Mouse (Mus musculus): ENCODE data around the gene Slc25a27.

Gene Slc25a27

GRCm38 (mm10) chr17:43649641-43650436, 17.2 kb downstream of the Slc25a27 start:
- no peak for ATAC-seq (ENCODE audit: insufficient number of reproducible peaks, low FRiP score, low TSS enrichment)

DNA sequence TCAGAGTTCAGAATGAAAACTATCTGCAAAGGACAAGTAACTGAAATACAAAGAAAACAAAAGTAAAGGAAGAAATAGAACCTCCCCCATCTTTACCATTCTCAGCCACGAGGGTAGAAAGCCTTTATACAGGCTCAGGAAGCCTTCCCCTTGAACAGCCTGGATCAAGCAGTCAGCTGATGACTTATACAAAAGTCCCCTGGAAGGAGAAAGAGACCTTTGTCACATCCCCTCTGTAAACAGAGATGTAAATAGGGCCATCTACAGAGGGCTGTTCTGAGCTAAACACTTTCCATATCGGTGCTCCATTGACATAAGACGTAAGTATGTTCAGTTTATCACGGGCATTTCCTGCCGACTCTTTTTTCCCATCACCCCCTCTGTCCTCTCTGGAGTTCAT, 20.1 kb downstream of the Slc25a27 start:
- no peak for ATAC-seq (ENCODE audit: insufficient number of reproducible peaks, low FRiP score, low TSS enrichment)

- no peak for ATAC-seq (ENCODE audit: insufficient number of reproducible peaks, low FRiP score, low TSS enrichment)
Observed at GRCm38 (mm10) chr17:43645136-43645535, 21.9 kb downstream of the Slc25a27 start.

DNA sequence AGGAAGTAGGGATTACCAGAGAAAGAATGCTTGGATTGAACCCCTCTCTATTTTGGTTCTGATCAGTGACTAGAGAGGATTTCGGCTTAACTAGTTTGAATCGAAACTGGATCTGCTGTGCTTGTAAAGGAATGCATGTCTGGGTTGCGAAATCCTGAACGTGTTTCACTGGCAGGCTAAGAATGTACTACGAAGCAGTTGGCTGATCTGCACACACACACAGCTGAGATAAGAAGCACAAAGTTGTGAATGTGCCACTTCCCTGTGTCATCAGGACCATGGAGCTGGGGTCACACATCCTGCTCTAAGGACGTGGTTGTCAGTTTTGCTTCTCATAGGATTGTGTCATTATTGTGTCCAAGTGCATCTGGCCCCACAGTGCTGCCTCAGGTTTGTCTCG, 22.6 kb downstream of the Slc25a27 start:
- no peak for ATAC-seq (ENCODE audit: insufficient number of reproducible peaks, low FRiP score, low TSS enrichment)

DNA sequence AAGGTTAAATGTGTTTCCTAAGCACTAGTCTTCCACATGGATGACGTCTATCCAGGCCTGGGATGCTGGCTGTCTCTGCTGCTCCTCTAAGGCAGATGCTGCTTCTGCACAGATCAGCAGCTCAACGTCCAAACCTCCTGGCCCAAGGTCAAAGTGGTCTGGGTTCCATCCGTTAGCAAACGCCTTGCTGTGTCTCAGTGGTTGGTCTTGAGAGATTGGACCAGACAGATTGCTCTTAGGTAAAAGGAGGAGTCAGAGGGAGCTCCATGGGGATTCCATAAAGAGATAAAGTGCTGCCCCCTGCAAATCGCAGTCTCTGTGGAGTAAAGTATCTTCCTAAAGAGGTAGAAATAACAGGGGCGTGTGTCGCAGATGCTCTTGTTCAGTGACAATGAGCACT, 23.8 kb downstream of the Slc25a27 start:
- ATAC-seq (ENCODE audit: insufficient number of reproducible peaks, low FRiP score, low TSS enrichment): no peak

DNA sequence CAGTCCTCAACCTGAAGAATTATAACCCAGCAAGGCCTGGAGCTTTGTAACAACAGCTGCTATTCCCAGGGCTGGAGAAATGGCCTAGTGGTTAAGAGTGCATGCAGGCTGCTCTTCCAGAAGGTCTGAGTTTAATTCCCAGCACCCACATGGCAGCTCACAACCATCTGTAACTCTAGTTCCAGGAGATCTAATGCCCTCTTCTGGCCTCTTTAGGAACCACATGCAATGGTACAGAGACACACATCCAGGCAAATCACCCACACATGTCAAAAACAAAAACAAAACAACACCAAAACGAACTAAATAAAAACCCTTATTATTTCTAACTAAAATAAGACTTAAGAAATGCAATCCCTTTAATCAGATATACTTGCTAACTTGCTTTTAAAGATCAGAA, 26.2 kb downstream of the Slc25a27 start:
- ATAC-seq (ENCODE audit: insufficient number of reproducible peaks, low FRiP score, low TSS enrichment): no peak

DNA sequence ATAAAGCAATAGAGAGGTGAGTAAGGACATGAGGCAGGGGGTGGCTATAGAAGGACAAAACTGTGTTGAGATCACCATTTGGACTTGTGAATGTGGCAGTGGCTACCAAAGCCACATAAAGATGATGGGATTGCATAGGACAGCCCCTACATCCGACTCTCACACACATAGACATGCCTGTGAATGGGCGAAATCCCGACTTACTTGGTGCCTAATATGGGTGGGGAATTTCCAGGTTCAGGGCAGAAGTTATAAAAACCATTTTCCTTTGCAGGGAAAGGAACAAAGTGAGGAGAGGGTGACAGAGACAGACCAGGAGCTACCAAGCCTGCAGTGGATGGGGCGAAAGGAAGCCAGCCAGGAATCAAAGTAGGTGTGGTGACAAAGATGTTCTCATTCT, 29.9 kb downstream of the Slc25a27 start:
- no peak for ATAC-seq (ENCODE audit: insufficient number of reproducible peaks, low FRiP score, low TSS enrichment)

DNA sequence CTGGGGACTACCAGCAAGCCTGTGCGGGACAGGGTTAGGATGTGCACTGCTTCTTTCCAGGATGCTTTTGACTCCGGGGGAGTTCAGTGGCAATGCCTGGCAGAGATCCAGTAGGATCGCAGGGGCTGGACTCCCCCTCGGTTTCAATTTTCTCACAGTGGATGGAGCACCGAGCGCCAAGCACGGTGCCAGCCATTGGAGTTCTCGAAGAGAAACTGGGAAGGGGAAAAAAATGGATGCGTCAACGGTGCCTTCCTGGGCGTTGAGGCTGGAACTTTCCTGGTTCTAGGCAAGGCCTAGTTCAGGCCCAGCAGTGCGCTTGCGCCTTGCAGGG, 36.6 kb downstream of the Slc25a27 start:
- no peak for ATAC-seq (ENCODE audit: insufficient number of reproducible peaks, low FRiP score, low TSS enrichment)

DNA sequence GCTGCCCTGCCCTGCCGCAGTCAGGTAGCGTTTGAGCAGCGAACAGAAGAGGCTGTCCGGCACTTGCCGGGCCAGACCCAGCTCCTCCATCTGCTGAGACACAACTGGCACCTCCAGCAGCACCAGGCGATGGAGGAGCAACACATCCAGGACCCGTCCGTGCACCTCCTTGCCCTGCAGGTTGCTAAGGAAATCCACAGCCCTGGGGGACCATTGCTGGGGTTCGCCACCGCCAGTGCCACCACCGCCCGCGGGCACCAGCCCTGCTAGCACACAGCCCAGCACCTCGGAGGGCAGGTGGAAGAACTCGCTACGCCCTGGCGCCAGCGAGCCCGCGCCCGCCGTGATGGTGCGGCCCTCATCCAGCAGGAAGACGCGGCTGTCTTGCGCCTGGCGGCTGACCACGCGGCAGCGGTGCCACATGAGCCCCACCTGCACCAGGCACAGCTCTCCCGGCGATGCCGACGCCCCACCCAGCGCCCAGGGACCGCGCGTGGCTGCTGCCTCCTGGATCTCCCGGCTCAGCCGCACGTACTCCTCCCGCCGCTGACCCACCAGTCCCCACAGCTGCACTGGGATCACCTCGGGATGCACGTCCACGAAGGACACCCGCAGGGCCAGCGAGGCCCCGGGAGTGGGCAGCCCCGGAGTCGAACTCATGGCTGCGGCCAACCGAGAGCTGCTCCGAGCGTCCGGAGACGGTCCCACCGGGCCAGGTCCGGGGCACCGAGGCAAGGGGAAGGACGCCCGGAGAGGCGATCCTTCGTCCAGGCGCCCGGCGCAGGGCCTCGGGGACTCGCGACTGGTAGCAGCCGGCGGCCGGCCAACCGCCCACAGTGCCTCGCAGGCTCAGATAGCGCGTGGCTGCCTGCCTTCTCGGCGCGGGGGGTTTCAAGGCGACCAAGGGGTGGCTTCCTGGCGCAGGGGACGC, 37.3 kb downstream of the Slc25a27 start, which contains the start of gene Tdrd6:
Gene Tdrd6 (minus strand): TSS at position 804 of the 931 bp plus-strand sequence.
- 0 out of 2 replicates have a peak, but pooled peaks have one; percentile 13 for ATAC-seq (ENCODE audit: insufficient number of reproducible peaks, low FRiP score, low TSS enrichment)

GRCm38 (mm10) chr17:43629026-43629495, 38.0 kb downstream of the Slc25a27 start:
- ATAC-seq (ENCODE audit: insufficient number of reproducible peaks, low FRiP score, low TSS enrichment): no peak

DNA sequence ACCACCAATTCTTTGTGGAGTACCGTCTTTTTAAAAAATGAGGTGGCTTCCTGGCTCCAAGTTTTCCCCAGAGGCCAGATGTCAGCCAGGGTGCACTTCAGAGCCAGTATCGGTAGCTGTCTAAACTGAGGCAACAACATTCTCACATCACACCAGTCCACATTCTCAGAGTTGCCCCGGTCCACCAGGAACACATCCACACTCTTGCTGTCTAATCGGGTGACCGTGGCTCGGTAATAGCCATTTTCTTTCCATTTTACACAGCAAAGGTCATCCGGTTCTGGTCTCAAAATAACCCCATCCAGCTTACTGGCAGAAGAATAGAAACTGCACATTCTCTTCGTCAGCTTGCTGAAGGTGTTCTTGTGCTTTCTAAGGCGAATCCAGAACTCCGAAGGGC, 38.8 kb downstream of the Slc25a27 start:
- ATAC-seq (ENCODE audit: insufficient number of reproducible peaks, low FRiP score, low TSS enrichment): no peak

- no peak for ATAC-seq (ENCODE audit: insufficient number of reproducible peaks, low FRiP score, low TSS enrichment)
Observed at GRCm38 (mm10) chr17:43622076-43622475, 44.9 kb downstream of the Slc25a27 start.

- ATAC-seq (ENCODE audit: insufficient number of reproducible peaks, low FRiP score, low TSS enrichment): no peak
Observed at GRCm38 (mm10) chr17:43619156-43619555, 47.9 kb downstream of the Slc25a27 start.

DNA sequence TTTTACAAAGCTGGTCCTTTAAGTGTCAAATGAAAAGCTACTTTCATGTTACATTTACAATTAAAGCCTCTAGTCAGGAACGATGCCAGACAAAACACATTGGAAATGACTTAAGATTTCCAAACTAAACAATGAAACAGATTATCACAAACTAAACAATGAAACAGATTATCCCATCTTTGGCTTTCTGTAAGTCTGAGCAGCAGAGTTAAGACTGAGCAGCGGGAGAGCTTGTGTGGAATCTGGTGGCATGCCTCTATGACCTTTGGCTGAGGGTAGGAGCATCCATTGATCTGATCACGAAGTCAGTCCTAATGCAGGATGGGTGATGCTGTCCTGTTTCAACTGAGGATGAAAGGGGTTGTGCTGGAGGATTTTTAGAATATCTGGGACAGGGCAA, 54.8 kb downstream of the Slc25a27 start:
- no peak for ATAC-seq (ENCODE audit: insufficient number of reproducible peaks, low FRiP score, low TSS enrichment)

DNA sequence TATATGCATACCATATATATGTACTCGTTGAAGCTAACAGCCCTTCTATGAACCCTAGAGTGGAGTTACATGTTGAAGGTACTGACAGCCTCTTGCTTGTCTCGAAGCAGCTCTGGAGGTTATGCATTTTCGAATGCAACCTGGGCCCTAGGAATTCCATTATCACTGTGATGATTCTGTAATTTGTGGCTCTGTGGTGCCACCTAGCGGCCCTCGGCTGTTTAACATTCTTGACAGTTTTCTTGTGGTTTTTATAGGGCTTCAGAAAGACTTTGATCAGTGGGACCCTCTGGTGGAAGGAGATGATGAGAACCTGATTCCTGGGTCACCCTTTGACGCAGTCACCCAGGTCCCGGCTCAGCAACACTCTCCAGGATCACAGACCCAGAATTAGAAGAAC, 55.4 kb downstream of the Slc25a27 start:
- peak; percentile 40 for ATAC-seq (ENCODE audit: insufficient number of reproducible peaks, low FRiP score, low TSS enrichment)

DNA sequence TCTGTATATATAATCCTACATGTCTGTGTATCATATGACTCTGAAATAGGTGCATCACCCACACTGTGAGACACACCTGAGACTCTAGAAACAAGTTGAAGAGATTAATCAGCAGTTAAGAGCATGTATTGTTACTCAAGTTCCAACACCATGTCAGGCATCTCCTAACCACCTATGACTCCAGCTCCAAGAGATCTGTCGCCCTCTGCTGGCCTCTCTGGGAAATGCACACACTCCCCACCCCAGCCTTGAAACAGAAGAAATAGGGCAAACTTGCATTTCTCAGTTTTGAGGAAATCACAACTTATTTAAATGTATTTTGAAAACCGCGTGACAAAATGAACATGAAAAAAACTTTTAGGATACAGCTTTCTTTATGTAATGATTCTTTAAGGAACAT, 60.3 kb downstream of the Slc25a27 start:
- no peak for ATAC-seq (ENCODE audit: insufficient number of reproducible peaks, low FRiP score, low TSS enrichment)

DNA sequence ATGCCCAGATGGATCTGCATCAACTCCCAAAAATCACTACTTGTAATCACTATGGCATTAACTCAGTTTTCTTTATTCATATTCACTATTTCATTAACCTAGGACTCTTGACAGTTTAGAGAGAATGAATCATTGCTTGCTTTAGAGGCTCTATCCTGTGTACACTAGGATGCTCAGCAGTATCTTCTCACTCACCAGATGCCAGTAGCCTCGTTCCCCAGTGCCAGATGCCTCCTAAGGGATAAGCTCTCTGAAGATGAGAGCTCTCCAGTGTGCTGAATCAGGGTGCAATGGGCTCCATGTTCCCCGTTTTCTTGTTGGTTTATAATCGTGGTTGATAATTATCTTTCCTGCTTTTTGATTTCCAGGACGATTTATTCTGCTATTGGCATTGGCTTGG, 68.3 kb downstream of the Slc25a27 start:
- no peak for ATAC-seq (ENCODE audit: insufficient number of reproducible peaks, low FRiP score, low TSS enrichment)

DNA sequence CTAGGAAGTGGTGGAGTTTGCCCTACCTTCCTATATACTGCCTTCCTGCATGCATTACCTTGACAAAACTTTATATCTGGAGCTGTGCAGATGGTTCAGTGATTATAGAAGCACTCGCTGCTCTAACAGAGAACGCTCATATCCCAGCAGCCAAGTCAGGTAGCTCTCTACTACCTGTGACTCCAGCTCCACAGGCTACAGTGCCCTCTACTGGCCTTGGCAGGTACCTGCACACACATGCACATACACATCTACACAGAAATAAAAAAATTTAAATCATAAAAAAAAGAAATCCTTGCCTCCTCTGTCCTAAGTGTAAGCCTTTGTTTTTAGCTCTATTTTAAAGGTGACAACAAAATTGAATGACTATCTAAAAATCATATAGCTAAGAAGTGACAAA, 69.3 kb downstream of the Slc25a27 start:
- ATAC-seq (ENCODE audit: insufficient number of reproducible peaks, low FRiP score, low TSS enrichment): no peak

GRCm38 (mm10) chr17:43592296-43593291, 74.4 kb downstream of the Slc25a27 start:
- ATAC-seq (ENCODE audit: insufficient number of reproducible peaks, low FRiP score, low TSS enrichment): no peak
